Mouse (Mus musculus): ENCODE data around the gene Abca9. TPM values are rescaled to one million over a fixed set of nuclear protein-coding genes. Genes with fewer than 3 reads are reported as not detected.

Gene Abca9
- polyA plus RNA-seq, 1 experiment, result not detected

DNA sequence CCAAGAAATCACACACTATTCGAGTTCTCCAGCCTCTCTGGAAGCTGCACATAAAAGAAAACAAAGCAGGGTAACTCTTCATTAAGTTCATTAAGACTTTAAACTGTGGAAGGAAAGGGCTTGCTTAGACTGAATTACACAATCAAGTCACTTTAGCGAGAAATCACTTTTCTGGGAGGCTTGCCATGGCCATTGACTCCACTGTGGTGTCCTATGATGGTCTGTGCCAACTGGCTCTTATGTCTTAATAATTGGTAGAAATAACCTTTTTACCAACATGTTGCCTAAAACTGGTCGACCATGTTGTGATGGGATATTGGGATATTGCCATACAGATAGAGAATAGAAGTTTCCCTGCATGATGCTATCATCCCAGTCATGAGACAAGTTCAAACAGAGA, 73.8 kb downstream of the Abca9 start:
- Histone ChIP-seq H3K36me3 (replicated peaks; ENCODE audit: low read length) (no peaks in the 10 kb centered on the region), H3K4me3 (replicated peaks) (no peak overlapping the region), H3K4me1 (no peaks in the 10 kb centered on the region), H3K27me3 (replicated peaks) (no peaks in the 10 kb centered on the region), H3K9me3 (no peaks in the 10 kb centered on the region)
- no peak for TF ChIP-seq GATA1 (IDR thresholded peaks at IDR 0.05; ENCODE audit: borderline replicate concordance, low read length)
- TF ChIP-seq FLI1 (IDR thresholded peaks at IDR 0.05; ENCODE audit: low read length), result no peak

- H3K27me3 ChIP-seq (replicated peaks), result no peaks in the 10 kb centered on the region
- no peak overlapping the region for H3K4me3 ChIP-seq (replicated peaks)
- no peaks in the 10 kb centered on the region for H3K4me1 ChIP-seq
- no peaks in the 10 kb centered on the region for H3K36me3 ChIP-seq (replicated peaks; ENCODE audit: low read length)
- TF ChIP-seq FLI1 (IDR thresholded peaks at IDR 0.05; ENCODE audit: low read length) (no peak), GATA1 (IDR thresholded peaks at IDR 0.05; ENCODE audit: borderline replicate concordance, low read length) (no peak)
- no peaks in the 10 kb centered on the region for H3K9me3 ChIP-seq
Measured at GRCm38 (mm10) chr11:110091328-110091727, 76.7 kb downstream of the Abca9 start.

DNA sequence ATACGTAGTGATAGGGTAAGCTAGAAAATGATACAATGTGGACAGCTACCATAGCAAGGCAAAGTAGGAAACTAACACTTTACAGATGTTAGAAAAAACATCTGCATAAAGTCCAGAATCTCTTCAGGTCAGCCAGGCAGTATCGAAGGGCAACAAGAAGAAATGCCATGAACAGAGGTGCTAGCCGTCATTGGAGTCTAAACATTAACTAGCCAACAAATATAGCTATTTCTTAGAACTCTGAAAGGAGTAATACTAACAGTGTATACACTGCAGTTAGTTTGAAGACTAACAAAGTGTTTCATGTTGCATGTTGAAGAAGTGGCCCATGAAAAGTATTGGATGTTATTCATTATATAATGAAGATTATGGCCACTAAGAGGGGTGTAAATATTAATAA, 95.8 kb downstream of the Abca9 start:
- Histone ChIP-seq H3K36me3 (replicated peaks; ENCODE audit: low read length) (no peaks in the 10 kb centered on the region), H3K4me1 (no peaks in the 10 kb centered on the region), H3K27me3 (replicated peaks) (no peaks in the 10 kb centered on the region), H3K9me3 (no peaks in the 10 kb centered on the region), H3K4me3 (replicated peaks) (no peak overlapping the region)
- TF ChIP-seq GATA1 (IDR thresholded peaks at IDR 0.05; ENCODE audit: borderline replicate concordance, low read length), result no peak
- no peak for TF ChIP-seq FLI1 (IDR thresholded peaks at IDR 0.05; ENCODE audit: low read length)

DNA sequence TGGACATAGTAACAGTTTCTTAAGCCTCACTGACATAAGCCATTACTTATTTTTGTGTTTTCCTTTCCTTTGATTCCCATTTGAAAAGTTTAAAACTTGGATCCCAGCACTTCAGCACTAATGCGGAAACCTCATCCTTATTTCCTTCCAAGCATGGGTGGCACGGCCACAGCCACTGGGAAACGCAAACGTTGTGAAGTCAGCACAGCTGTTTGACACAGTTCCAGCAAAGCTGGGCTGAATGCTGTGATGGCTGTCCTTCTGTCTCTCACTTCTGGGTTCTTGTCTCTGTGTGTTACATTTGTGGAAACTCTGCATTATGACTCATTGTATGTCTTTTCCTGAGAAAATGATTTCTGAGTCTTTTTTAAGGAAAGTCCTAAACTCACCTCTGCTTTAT, 107.0 kb downstream of the Abca9 start:
- H3K27me3 ChIP-seq (replicated peaks), result no peaks in the 10 kb centered on the region
- TF ChIP-seq GATA1 (IDR thresholded peaks at IDR 0.05; ENCODE audit: borderline replicate concordance, low read length) (no peak), FLI1 (IDR thresholded peaks at IDR 0.05; ENCODE audit: low read length) (no peak)
- no peaks in the 10 kb centered on the region for H3K4me1 ChIP-seq
- no peaks in the 10 kb centered on the region for H3K36me3 ChIP-seq (replicated peaks; ENCODE audit: low read length)
- H3K4me3 ChIP-seq (replicated peaks), result no peak overlapping the region
- H3K9me3 ChIP-seq, result no peaks in the 10 kb centered on the region

GRCm38 (mm10) chr11:110060127-110060526, 107.9 kb downstream of the Abca9 start:
- Histone ChIP-seq H3K27me3 (replicated peaks) (no peaks in the 10 kb centered on the region), H3K4me3 (replicated peaks) (no peak overlapping the region)

DNA sequence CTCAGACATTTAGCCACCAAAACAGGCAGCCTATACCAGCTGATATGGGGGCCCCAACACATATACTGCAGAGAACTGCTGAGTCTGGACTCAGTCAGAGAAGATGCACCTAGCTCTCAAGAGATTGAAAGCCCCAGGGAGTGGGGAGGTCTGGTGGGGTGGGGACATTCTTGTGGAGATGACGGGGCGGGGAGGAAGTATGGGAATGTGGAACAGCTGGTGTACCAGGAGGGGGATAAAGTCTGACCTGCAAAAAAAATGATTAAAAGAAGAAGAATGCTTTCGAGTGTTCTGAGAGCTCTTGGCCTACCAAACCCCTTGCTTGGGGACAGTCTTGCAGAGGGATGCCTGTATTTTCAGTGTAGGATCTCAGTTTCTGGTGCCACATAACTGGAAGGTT, 114.3 kb downstream of the Abca9 start:
- TF ChIP-seq GATA1 (IDR thresholded peaks at IDR 0.05; ENCODE audit: borderline replicate concordance, low read length) (no peak), FLI1 (IDR thresholded peaks at IDR 0.05; ENCODE audit: low read length) (no peak)
- no peaks in the 10 kb centered on the region for H3K27me3 ChIP-seq (replicated peaks)
- no peaks in the 10 kb centered on the region for H3K4me1 ChIP-seq
- H3K4me3 ChIP-seq (replicated peaks), result no peak overlapping the region
- no peaks in the 10 kb centered on the region for H3K9me3 ChIP-seq
- H3K36me3 ChIP-seq (replicated peaks; ENCODE audit: low read length), result no peaks in the 10 kb centered on the region

More at GRCm38 (mm10) chr11:110060127-110060526, 107.9 kb downstream of the Abca9 start:
- no peak for TF ChIP-seq GATA1 (IDR thresholded peaks at IDR 0.05; ENCODE audit: borderline replicate concordance, low read length)
- no peak for TF ChIP-seq FLI1 (IDR thresholded peaks at IDR 0.05; ENCODE audit: low read length)
- H3K4me1 ChIP-seq, result no peaks in the 10 kb centered on the region
- no peaks in the 10 kb centered on the region for H3K36me3 ChIP-seq (replicated peaks; ENCODE audit: low read length)
- H3K9me3 ChIP-seq, result no peaks in the 10 kb centered on the region

Other genes starting within 250 kb of the Abca9 start
- gene Abca8b, start 172.4 kb downstream of the Abca9 start, polyA plus RNA-seq (2012; ENCODE audit: insufficient read depth, low replicate concordance), result not detected in 2 replicates
- gene Abca8a, start 72.2 kb downstream of the Abca9 start, polyA plus RNA-seq (2012; ENCODE audit: insufficient read depth, low replicate concordance), result not detected in 2 replicates
- not detected in 2 replicates for gene Abca6, start 83.6 kb upstream of the Abca9 start, polyA plus RNA-seq (2012; ENCODE audit: insufficient read depth, low replicate concordance)
- gene Abca5, start 169.5 kb upstream of the Abca9 start, polyA plus RNA-seq (2012; ENCODE audit: insufficient read depth, low replicate concordance), result not detected in 2 replicates
- gene Map2k6, start 230.9 kb upstream of the Abca9 start, polyA plus RNA-seq (2012; ENCODE audit: insufficient read depth, low replicate concordance), result 0.36 TPM in 1 of 2 replicates, not detected in the other

All from megakaryocyte, embryonic 14.5 days (primary cell).